Mouse (Mus musculus) bone marrow, adult 2 months (tissue): ENCODE results near the gene Cited1.

Experiments
- CTCF ChIP-seq: fragments of 200-500 bp; IDR thresholded peaks from 2 replicates; pipeline ENCODE4 v1.5.1; 2011; ENCODE audit warnings: low read length, control low read depth; ENCODE audit not compliant: control insufficient read depth, insufficient read depth
- POLR2A ChIP-seq: fragments of 200-500 bp; IDR thresholded peaks from 2 replicates; pipeline ENCODE4 v1.6.1; 2011; ENCODE audit warnings: low read depth, mild to moderate bottlenecking, control low read depth, low read length, borderline replicate concordance; ENCODE audit not compliant: control insufficient read depth

GRCm38 (mm10) chrX:102219126-102219525, 32.9 kb downstream of the Cited1 start:
- peak; percentile 40; the same call in 1 of the 2 replicates for TF ChIP-seq CTCF
- no peak for TF ChIP-seq POLR2A
